Mouse (Mus musculus) forebrain, embryonic 16.5 days (tissue): ENCODE data around the gene Gulp1. TPM values are rescaled to one million over a fixed set of nuclear protein-coding genes. Genes with fewer than 3 reads are reported as not detected.

ENCODE experiments used
- ATAC-seq: fragments of 200-750 bp; cut with Nextera tagmentation; 2 replicates; pipeline ENCODE4 v1.8.0; 2017; ENCODE audit warnings: mild to moderate bottlenecking, moderate library complexity
- H3K27ac ChIP-seq: fragments of 300-500 bp; sonication (generic); 2 replicates; pipeline ENCODE4 v1.5.1; 2014; ENCODE audit warnings: low read length, control low read depth
- H3K27me3 ChIP-seq: fragments of 300-500 bp; sonication (generic); replicated peaks from 2 replicates; pipeline ENCODE4 v1.6.1; 2014; ENCODE audit warnings: low read length; ENCODE audit not compliant: control insufficient read depth, insufficient read depth
- H3K36me3 ChIP-seq: fragments of 300-500 bp; sonication (generic); 2 replicates; pipeline ENCODE4 v1.6.1; 2014; ENCODE audit not compliant: control insufficient read depth, insufficient read depth
- H3K4me1 ChIP-seq: fragments of 300-500 bp; sonication (generic); replicated peaks from 2 replicates; pipeline ENCODE4 v1.6.1; 2014; ENCODE audit warnings: low read length; ENCODE audit not compliant: control insufficient read depth, insufficient read depth
- H3K4me2 ChIP-seq: fragments of 300-500 bp; sonication (generic); 2 replicates; pipeline ENCODE4 v1.6.1; 2014; ENCODE audit warnings: mild to moderate bottlenecking, low read length, control low read depth
- H3K4me3 ChIP-seq: fragments of 300-500 bp; sonication (generic); replicated peaks from 2 replicates; pipeline ENCODE4 v1.5.1; 2014; ENCODE audit warnings: mild to moderate bottlenecking, low read length, control low read depth
- H3K9ac ChIP-seq: fragments of 300-500 bp; sonication (generic); replicated peaks from 2 replicates; pipeline ENCODE4 v1.6.1; 2014; ENCODE audit warnings: low read depth, low read length, control low read depth
- H3K9me3 ChIP-seq: fragments of 300-500 bp; sonication (generic); 2 replicates; pipeline ENCODE4 v1.6.1; 2016; ENCODE audit warnings: low read length; ENCODE audit not compliant: control insufficient read depth
- WGBS: fragments of 180-500 bp; shearing (Covaris S2); extraction: QIAGEN DNeasy Blood & Tissue Kit; methylation state at CpG from one replicate; pipeline ENCODE4 v1.1.7; 2014; 5-methylcytosine and 5-hydroxymethylcytosine counted together
- polyA plus RNA-seq: library from polyadenylated mRNA; unstranded; fragments of >200 nt; fragmentation: Nextera tagmentation; extraction: Ambion mirVana; gene quantifications from 2 replicates; pipeline ENCODE4 v1.2.1, GENCODE M21; 2015

Gulp1 gene
- polyA plus RNA-seq, result 7.2 and 9.3 TPM in 2 replicates

GRCm38 (mm10) chr1:44551461-44552370 lies at the start of gene Gulp1:
Gulp1 (plus strand) TSS chr1:44551511.
- peak; percentile 89 for ATAC-seq
- H3K4me2 ChIP-seq, result peak within 1 kb of the TSS; percentile 93
- WGBS, result under 1% methylated on average over 55 of the region's 55 CpGs
- peak within 1 kb of the TSS; percentile 59 for H3K4me3 ChIP-seq
- H3K9me3 ChIP-seq, result no peaks in the 10 kb centered on the region
- H3K27me3 ChIP-seq, result no peaks in the 10 kb centered on the region
- H3K27ac ChIP-seq, result no peak within 1 kb of the TSS
- no peaks in the 10 kb centered on the region for H3K36me3 ChIP-seq
- peaks cover 17% of the 10 kb centered on the region for H3K4me1 ChIP-seq
- peak within 1 kb of the TSS; percentile 62 for H3K9ac ChIP-seq

GRCm38 (mm10) chr1:44550261-44550660 lies 1.1 kb upstream of the Gulp1 start:
- no peak overlapping the region for H3K9ac ChIP-seq
- no peaks in the 10 kb centered on the region for H3K36me3 ChIP-seq
- H3K27me3 ChIP-seq, result no peaks in the 10 kb centered on the region
- peaks cover 17% of the 10 kb centered on the region for H3K4me1 ChIP-seq
- no peak for ATAC-seq
- no peak overlapping the region for H3K27ac ChIP-seq
- WGBS, result 77% methylated on average over 6 of the region's 6 CpGs
- no peak overlapping the region for H3K4me2 ChIP-seq
- H3K4me3 ChIP-seq, result no peak overlapping the region
- no peaks in the 10 kb centered on the region for H3K9me3 ChIP-seq

GRCm38 (mm10) chr1:44552371-44552841 lies 1.1 kb downstream of the Gulp1 start:
- H3K4me3 ChIP-seq, result peak overlapping the region; percentile 59
- peak; percentile 62 for ATAC-seq
- H3K9me3 ChIP-seq, result no peaks in the 10 kb centered on the region
- peak overlapping the region; percentile 93 for H3K4me2 ChIP-seq
- no peaks in the 10 kb centered on the region for H3K27me3 ChIP-seq
- no peak overlapping the region for H3K27ac ChIP-seq
- no peaks in the 10 kb centered on the region for H3K36me3 ChIP-seq
- peaks cover 17% of the 10 kb centered on the region for H3K4me1 ChIP-seq
- WGBS, result 2% methylated on average over 15 of the region's 15 CpGs
- peak overlapping the region; percentile 62 for H3K9ac ChIP-seq

- H3K36me3 ChIP-seq, result no peaks in the 10 kb centered on the region
- H3K4me2 ChIP-seq, result peak overlapping the region; percentile 22
- H3K9ac ChIP-seq, result no peak overlapping the region
- H3K27me3 ChIP-seq, result no peaks in the 10 kb centered on the region
- H3K4me3 ChIP-seq, result no peak overlapping the region
- H3K4me1 ChIP-seq, result peaks cover 17% of the 10 kb centered on the region
- ATAC-seq, result peak; percentile 53
- no peaks in the 10 kb centered on the region for H3K9me3 ChIP-seq
- 4% methylated on average over 6 of the region's 6 CpGs for WGBS
- H3K27ac ChIP-seq, result no peak overlapping the region
Observed at GRCm38 (mm10) chr1:44553166-44553898, 2.0 kb downstream of the Gulp1 start.

DNA sequence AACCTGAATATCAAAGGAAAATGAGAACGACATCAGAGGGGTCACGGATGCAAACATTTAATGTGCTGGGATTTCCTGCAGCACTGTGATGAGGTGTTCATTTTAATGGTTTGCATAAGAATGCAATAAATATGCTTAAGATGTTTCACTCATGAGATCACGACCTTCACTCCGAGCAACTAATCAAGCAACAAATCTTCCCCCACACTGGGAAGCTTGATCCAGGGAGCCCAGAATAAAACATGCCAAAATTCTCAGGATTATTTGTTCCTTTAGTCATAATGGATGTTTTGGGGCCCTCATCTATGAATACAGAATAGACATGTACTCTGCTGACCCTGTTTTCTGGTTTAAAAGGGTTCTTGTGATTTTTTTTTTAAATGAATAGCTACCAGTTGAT lies 16.1 kb downstream of the Gulp1 start:
- WGBS, result 65% methylated on average over 4 of the region's 4 CpGs

DNA sequence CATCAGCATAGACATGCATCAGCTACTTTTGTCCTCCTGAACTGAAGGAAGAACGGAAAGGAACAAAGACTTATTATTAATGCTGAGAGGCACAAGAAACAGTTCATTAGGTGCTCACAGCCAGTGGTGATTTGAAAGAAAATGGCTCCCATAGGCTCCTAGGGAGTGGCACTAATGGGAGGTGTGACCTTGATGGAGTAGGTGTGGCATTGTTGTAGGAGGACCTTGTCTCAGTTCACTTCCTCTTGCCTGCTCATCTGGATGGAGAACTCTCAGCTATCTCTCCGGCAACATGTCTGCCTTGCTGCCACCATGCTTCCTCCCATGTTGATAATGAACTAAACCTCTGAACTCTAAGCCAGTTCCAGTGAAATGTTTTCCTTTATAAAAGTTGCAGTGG lies 17.0 kb downstream of the Gulp1 start:
- WGBS, result 63% methylated on average over 2 of the region's 2 CpGs
- Histone ChIP-seq H3K9me3 (no peaks in the 10 kb centered on the region), H3K27me3 (no peaks in the 10 kb centered on the region), H3K4me2 (no peak overlapping the region), H3K4me3 (no peak overlapping the region), H3K27ac (no peak overlapping the region), H3K9ac (no peak overlapping the region), H3K4me1 (no peaks in the 10 kb centered on the region), H3K36me3 (no peaks in the 10 kb centered on the region)
- ATAC-seq, result no peak

More for the DNA sequence above, 16.1 kb downstream of the Gulp1 start:
- Histone ChIP-seq H3K4me1 (no peaks in the 10 kb centered on the region), H3K27ac (no peak overlapping the region), H3K4me2 (no peak overlapping the region), H3K27me3 (no peaks in the 10 kb centered on the region), H3K9me3 (no peaks in the 10 kb centered on the region), H3K9ac (no peak overlapping the region), H3K36me3 (no peaks in the 10 kb centered on the region), H3K4me3 (no peak overlapping the region)
- ATAC-seq, result no peak

DNA sequence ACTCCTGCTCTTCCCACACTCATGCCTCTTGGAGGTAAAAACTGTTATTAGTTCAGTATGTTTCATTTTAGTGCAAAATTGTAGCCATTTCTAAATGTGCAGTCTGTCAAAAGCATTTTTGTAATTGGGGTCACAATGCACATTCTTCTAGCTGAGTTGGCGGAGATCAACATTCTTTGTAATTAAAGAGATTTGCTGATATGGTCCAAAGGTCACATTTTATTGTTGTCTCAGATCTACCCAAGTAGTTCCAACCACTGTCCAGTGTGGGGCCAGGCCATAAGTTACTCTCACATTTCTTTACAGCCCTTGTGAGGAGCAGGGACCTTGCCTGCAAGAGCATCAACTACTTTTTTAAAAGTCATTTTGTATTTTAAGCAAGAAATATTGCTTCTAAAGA lies 24.7 kb downstream of the Gulp1 start:
- ATAC-seq, result no peak

DNA sequence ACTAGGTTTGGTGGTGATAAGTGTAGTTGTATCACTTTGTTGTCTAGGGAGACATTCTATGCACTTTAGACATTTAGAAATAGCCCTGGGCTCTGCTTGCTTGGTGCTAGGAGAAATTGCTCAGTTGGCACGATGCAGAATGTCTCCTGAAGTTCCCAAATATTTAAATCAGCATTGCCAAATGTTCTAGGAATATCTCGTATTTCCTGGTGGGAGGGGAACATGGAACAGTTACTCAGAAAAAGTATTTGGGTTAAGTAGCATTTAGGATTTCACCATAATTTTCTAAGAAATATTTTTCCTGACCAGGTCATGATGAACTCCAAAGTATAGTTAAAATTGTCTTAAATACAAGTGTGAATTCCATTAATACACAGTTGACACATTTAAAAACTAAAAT lies 25.3 kb downstream of the Gulp1 start:
- Histone ChIP-seq H3K9ac (no peak overlapping the region), H3K4me3 (no peak overlapping the region), H3K36me3 (no peaks in the 10 kb centered on the region), H3K27ac (no peak overlapping the region), H3K4me1 (no peaks in the 10 kb centered on the region), H3K27me3 (no peaks in the 10 kb centered on the region), H3K4me2 (no peak overlapping the region), H3K9me3 (no peaks in the 10 kb centered on the region)
- ATAC-seq, result no peak
- 87% methylated on average over 2 of the region's 2 CpGs for WGBS

More for the DNA sequence above, 24.7 kb downstream of the Gulp1 start:
- Histone ChIP-seq H3K27ac (no peak overlapping the region), H3K4me1 (no peaks in the 10 kb centered on the region), H3K27me3 (no peaks in the 10 kb centered on the region), H3K4me3 (no peak overlapping the region), H3K9me3 (no peaks in the 10 kb centered on the region), H3K36me3 (no peaks in the 10 kb centered on the region), H3K4me2 (no peak overlapping the region), H3K9ac (no peak overlapping the region)
- WGBS, result 94% methylated on average over 1 of the region's 1 CpGs

GRCm38 (mm10) chr1:44580390-44580789 lies 29.1 kb downstream of the Gulp1 start:
- no peaks in the 10 kb centered on the region for H3K27me3 ChIP-seq
- H3K4me3 ChIP-seq, result no peak overlapping the region
- H3K27ac ChIP-seq, result no peak overlapping the region
- H3K36me3 ChIP-seq, result no peaks in the 10 kb centered on the region
- H3K9me3 ChIP-seq, result no peaks in the 10 kb centered on the region
- WGBS, result 77% methylated on average over 3 of the region's 3 CpGs
- no peak overlapping the region for H3K9ac ChIP-seq
- no peak overlapping the region for H3K4me2 ChIP-seq
- ATAC-seq, result no peak
- no peaks in the 10 kb centered on the region for H3K4me1 ChIP-seq
